Mouse (Mus musculus): ENCODE data around the gene Gm9857. TPM values are rescaled to one million over a fixed set of nuclear protein-coding genes. Genes with fewer than 3 reads are reported as not detected.

Gene Gm9857
- polyA plus RNA-seq, 1 experiment from 2014 or later = not detected

DNA sequence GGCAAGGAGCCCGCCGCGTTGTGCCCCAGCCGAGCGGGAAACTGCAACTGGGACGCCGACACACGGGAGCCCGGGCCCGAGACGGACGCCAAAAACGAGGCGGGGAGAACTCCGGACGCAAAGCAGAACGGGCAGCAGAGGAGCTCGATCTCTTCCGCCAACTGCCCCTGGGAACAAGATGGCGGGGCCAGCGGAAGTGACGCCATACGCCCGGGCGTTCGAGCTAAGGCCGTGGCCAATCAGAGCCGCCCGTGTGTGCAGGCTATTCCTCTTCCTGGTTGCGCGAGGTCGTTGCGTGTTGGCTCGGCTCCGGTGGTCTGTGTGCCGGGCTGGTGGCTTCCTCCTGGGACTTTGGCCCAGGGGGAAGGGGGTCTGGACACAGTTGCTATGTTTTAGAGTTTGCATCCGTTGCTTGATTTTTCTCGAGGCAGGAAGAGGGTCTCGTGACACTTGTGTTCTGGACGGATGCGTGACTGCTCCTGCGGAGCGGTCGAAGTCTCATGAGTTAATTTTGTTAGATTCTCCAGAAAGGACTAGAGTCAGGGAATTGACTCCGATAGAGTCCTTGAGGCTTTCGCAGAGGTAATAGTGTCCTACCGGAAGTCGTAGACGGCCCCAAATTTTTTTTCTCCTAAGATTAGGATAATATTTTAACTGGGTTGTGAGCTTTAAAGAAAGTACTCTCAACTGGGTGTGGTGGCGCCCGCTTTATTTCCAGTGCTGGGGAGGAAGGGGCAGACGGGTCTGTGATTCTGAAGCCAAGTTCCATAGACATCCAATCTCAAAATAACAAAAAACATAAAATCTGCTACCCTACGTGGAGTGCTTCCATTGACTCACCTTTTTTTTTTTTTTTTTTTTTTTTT lies 28.5 kb downstream of the Gm9857 start, which contains the start of gene Prpf38b:
Prpf38b (minus strand) TSS at position 180 of the 866 bp plus-strand sequence.
- peak; percentile 99 for ATAC-seq
- WGBS = 1% methylated on average over 53 of the region's 53 CpGs
- H3K27me3 ChIP-seq (replicated peaks; ENCODE audit: control insufficient read depth, insufficient read depth, low read length) = no peaks in the 10 kb centered on the region

DNA sequence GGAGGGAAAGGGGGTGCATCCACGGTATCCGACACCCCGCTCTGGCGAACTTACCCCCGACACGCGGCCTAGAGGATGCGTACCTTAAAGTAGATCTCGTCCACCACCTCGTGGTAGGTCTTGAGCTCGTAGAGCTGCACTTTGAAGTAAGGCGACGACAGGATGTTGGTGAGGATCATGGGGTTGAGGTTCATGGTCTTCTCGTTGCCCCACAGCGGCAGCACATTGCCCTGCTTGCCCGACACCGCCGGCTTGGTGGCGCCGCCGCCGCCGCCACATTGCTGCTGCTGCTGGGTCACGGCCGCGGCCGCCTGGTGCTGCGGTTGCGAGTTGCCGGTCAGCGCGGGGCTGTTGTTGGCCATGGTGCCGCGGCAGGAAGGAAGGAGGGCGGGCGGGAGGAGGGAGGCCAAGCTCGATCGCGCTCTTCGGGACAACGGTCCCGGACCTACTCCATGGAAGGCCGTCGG lies 29.1 kb downstream of the Gm9857 start:
- peak overlapping the region; percentile 97 for H3K9ac ChIP-seq (ENCODE audit: low read depth, low read length)
- no peaks in the 10 kb centered on the region for H3K27me3 ChIP-seq (replicated peaks; ENCODE audit: control insufficient read depth, insufficient read depth, low read length)
- peak overlapping the region; percentile 94 for H3K4me3 ChIP-seq (ENCODE audit: low read length)
- H3K4me2 ChIP-seq (ENCODE audit: low read depth, low read length) = peak overlapping the region; percentile 74
- H3K27ac ChIP-seq (ENCODE audit: low read length) = peak overlapping the region; percentile 100
- H3K9me3 ChIP-seq (ENCODE audit: control insufficient read depth, low read length) = no peaks in the 10 kb centered on the region
- H3K36me3 ChIP-seq (ENCODE audit: control insufficient read depth, insufficient read depth, low read length) = 0 out of 2 replicates have a peak, but pooled peaks cover 8% of the 10 kb centered on the region
- peak; percentile 92 for ATAC-seq
- under 1% methylated on average over 44 of the region's 44 CpGs for WGBS
- H3K4me1 ChIP-seq (ENCODE audit: control insufficient read depth, insufficient read depth, low read length) = peaks cover 8% of the 10 kb centered on the region

More for the DNA sequence above, 28.5 kb downstream of the Gm9857 start, which contains the start of gene Prpf38b:
- Histone ChIP-seq H3K4me3 (ENCODE audit: low read length) (peak within 1 kb of the TSS; percentile 94), H3K9ac (ENCODE audit: low read depth, low read length) (peak within 1 kb of the TSS; percentile 97), H3K9me3 (ENCODE audit: control insufficient read depth, low read length) (no peaks in the 10 kb centered on the region), H3K4me1 (ENCODE audit: control insufficient read depth, insufficient read depth, low read length) (peaks cover 8% of the 10 kb centered on the region), H3K27ac (ENCODE audit: low read length) (peak within 1 kb of the TSS; percentile 100), H3K4me2 (ENCODE audit: low read depth, low read length) (peak within 1 kb of the TSS; percentile 74), H3K36me3 (ENCODE audit: control insufficient read depth, insufficient read depth, low read length) (0 out of 2 replicates have a peak, but pooled peaks cover 8% of the 10 kb centered on the region)

DNA sequence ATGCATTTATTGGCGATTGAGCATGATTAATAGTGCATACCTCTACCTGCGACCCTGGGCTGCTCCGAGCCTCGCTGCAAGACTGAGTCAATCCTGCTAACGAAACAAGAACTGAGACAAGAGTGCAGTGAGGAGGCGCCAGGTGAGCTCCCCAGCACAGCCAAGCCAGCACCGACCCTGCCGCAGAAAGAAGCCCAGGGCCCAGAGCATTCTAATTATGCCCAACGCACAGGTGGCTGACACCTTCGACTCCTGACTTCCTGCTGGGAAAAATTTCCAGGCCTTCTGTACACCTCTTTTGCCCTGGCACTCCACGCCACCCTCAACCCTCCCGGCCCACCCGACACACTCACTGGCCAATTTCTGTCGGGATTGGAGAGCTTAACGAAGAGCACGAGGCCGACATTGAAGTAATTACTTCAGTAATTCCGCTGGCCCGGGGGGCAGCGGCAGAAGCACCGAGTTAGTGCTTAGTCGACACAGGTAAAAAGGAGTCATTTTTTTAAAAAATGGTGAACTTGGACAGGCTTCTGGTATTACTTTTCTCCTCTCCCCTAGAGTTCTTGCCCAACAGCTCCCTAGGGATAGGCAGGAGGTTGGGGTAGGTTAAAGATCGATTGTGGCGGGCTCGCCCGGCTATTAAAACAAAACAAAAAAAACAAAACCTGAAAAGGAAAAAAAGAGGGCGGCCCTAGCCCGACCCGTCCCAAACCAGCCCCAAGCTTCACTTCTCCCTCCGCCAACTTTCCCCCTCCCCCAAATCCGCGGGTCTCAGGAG lies 29.8 kb downstream of the Gm9857 start:
- WGBS = 1% methylated on average over 32 of the region's 32 CpGs

DNA sequence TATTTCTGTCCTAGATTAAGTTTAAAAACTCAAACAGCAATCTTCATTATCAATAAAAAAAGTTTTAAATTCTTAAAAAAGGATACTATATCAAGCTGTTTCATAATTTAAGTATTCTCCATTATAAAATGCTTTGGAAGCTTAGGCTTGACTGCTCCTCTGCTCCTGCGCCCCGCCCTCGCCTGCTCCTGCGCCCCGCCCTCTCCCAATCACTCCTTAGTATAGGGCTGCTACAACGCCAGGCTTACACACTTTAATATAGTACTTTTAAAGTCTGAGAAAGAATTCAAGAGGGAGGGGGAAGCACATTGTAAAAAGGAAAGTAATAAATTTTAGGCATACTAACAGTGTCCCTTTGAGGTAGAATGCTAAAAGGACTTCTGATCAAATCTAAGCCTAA lies 37.3 kb downstream of the Gm9857 start:
- no peaks in the 10 kb centered on the region for H3K27me3 ChIP-seq (replicated peaks; ENCODE audit: control insufficient read depth, insufficient read depth, low read length)
- H3K4me1 ChIP-seq (ENCODE audit: control insufficient read depth, insufficient read depth, low read length) = no peaks in the 10 kb centered on the region
- peaks cover 19% of the 10 kb centered on the region for H3K36me3 ChIP-seq (ENCODE audit: control insufficient read depth, insufficient read depth, low read length)
- H3K9ac ChIP-seq (ENCODE audit: low read depth, low read length) = no peak overlapping the region
- 86% methylated on average over 6 of the region's 6 CpGs for WGBS
- no peak overlapping the region for H3K4me2 ChIP-seq (ENCODE audit: low read depth, low read length)
- H3K27ac ChIP-seq (ENCODE audit: low read length) = no peak overlapping the region
- H3K9me3 ChIP-seq (ENCODE audit: control insufficient read depth, low read length) = no peaks in the 10 kb centered on the region
- H3K4me3 ChIP-seq (ENCODE audit: low read length) = no peak overlapping the region
- no peak for ATAC-seq

More for the DNA sequence above, 29.8 kb downstream of the Gm9857 start:
- Histone ChIP-seq H3K4me2 (ENCODE audit: low read depth, low read length) (peak overlapping the region; percentile 74), H3K9me3 (ENCODE audit: control insufficient read depth, low read length) (no peaks in the 10 kb centered on the region), H3K27ac (ENCODE audit: low read length) (peak overlapping the region; percentile 100), H3K36me3 (ENCODE audit: control insufficient read depth, insufficient read depth, low read length) (0 out of 2 replicates have a peak, but pooled peaks cover 9% of the 10 kb centered on the region), H3K4me3 (ENCODE audit: low read length) (peak overlapping the region; percentile 94), H3K9ac (ENCODE audit: low read depth, low read length) (peak overlapping the region; percentile 97), H3K4me1 (ENCODE audit: control insufficient read depth, insufficient read depth, low read length) (peaks cover 8% of the 10 kb centered on the region), H3K27me3 (replicated peaks; ENCODE audit: control insufficient read depth, insufficient read depth, low read length) (no peaks in the 10 kb centered on the region)
- no peak for ATAC-seq

DNA sequence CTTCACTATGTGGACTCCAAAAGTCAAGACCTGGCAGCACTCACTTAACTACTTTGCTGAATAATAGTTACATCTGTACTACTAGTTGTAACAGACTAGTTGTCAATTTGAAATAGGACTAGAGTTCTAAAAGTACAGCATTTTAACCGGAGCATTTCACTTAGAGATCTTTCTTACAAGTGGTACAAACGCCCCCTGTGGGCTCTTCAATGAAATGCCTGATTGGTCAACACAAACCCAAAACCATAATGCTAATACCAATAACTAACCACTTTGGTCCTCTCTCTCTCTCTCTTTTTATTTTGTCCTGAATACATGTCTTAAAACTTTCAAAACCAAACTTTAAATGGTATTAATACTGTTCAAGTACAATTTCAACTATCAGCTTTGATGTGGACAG lies 38.2 kb downstream of the Gm9857 start:
- Histone ChIP-seq H3K9me3 (ENCODE audit: control insufficient read depth, low read length) (no peaks in the 10 kb centered on the region), H3K4me3 (ENCODE audit: low read length) (no peak overlapping the region), H3K4me1 (ENCODE audit: control insufficient read depth, insufficient read depth, low read length) (no peaks in the 10 kb centered on the region), H3K9ac (ENCODE audit: low read depth, low read length) (no peak overlapping the region), H3K27me3 (replicated peaks; ENCODE audit: control insufficient read depth, insufficient read depth, low read length) (no peaks in the 10 kb centered on the region), H3K36me3 (ENCODE audit: control insufficient read depth, insufficient read depth, low read length) (peaks cover 16% of the 10 kb centered on the region), H3K27ac (ENCODE audit: low read length) (no peak overlapping the region), H3K4me2 (ENCODE audit: low read depth, low read length) (no peak overlapping the region)
- no peak for ATAC-seq
- WGBS = 59% methylated on average over 2 of the region's 2 CpGs

DNA sequence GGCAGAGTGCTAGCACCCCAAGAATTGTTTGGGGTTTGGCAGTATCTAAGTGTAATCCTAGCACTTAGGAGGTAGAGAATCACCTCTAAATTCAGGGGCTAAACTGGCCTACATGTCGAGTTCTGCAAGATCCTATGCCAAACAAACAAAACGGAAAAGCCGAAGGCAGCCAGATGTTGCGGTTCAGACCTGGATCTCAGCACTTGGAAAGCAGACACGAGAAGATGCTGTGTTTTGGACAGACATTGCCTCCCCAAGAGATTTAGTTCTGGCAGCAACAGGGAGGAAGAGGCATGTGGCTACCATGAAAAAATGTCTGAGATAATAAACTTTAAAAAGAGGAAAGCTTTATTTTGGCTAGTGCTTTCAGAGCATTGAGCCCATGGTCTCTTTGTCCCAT lies 39.6 kb downstream of the Gm9857 start:
- Histone ChIP-seq H3K4me2 (ENCODE audit: low read depth, low read length) (no peak overlapping the region), H3K4me3 (ENCODE audit: low read length) (no peak overlapping the region), H3K4me1 (ENCODE audit: control insufficient read depth, insufficient read depth, low read length) (no peaks in the 10 kb centered on the region), H3K27ac (ENCODE audit: low read length) (no peak overlapping the region), H3K9ac (ENCODE audit: low read depth, low read length) (no peak overlapping the region), H3K27me3 (replicated peaks; ENCODE audit: control insufficient read depth, insufficient read depth, low read length) (no peaks in the 10 kb centered on the region), H3K9me3 (ENCODE audit: control insufficient read depth, low read length) (no peaks in the 10 kb centered on the region), H3K36me3 (ENCODE audit: control insufficient read depth, insufficient read depth, low read length) (peaks cover 15% of the 10 kb centered on the region)
- ATAC-seq = no peak
- 81% methylated on average over 5 of the region's 5 CpGs for WGBS

DNA sequence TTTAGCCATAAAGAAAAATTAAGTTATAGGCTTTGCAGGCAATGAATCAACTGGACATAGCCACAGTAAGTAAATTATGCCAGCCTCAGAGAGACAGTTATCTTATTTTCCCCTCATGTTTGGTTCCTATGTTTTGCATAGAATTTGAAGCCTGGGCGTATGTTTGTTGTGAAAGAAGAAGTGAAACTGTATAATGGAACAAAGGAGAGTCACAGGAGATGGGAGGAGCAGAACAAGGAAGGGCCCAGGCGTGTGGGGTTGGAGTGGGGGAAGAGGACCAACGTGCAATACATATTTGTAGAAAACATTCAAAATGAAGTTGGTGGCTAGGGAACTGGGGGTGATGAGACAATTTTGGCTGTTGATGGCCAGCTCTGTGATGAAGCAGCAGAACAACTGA lies 40.1 kb downstream of the Gm9857 start:
- H3K27ac ChIP-seq (ENCODE audit: low read length) = no peak overlapping the region
- H3K4me1 ChIP-seq (ENCODE audit: control insufficient read depth, insufficient read depth, low read length) = no peaks in the 10 kb centered on the region
- ATAC-seq = no peak
- no peak overlapping the region for H3K4me3 ChIP-seq (ENCODE audit: low read length)
- WGBS = 92% methylated on average over 3 of the region's 3 CpGs
- H3K4me2 ChIP-seq (ENCODE audit: low read depth, low read length) = no peak overlapping the region
- H3K9me3 ChIP-seq (ENCODE audit: control insufficient read depth, low read length) = no peaks in the 10 kb centered on the region
- no peak overlapping the region for H3K9ac ChIP-seq (ENCODE audit: low read depth, low read length)
- peaks cover 13% of the 10 kb centered on the region for H3K36me3 ChIP-seq (ENCODE audit: control insufficient read depth, insufficient read depth, low read length)
- no peaks in the 10 kb centered on the region for H3K27me3 ChIP-seq (replicated peaks; ENCODE audit: control insufficient read depth, insufficient read depth, low read length)

DNA sequence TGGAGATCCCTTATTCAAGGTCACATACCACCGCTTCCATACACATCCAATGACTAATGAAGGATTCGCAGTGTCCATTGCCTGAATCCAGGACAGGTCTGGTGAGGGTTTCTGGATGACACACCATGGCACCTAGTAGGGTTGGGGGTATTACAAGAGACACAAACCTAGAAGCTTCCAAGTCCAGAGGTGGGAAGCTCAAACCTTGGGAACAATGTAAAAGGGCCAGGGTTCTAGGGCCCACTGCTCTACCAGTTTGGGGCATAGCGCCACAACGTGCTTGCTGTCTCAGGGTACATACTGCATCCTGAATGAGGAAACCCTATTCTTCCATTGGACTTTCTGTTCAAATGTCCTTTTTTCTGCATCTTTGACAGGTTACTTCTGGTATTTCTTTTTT lies 41.6 kb downstream of the Gm9857 start:
- Histone ChIP-seq H3K9ac (ENCODE audit: low read depth, low read length) (no peak overlapping the region), H3K27ac (ENCODE audit: low read length) (no peak overlapping the region), H3K9me3 (ENCODE audit: control insufficient read depth, low read length) (no peaks in the 10 kb centered on the region), H3K4me1 (ENCODE audit: control insufficient read depth, insufficient read depth, low read length) (no peaks in the 10 kb centered on the region), H3K4me3 (ENCODE audit: low read length) (no peak overlapping the region), H3K4me2 (ENCODE audit: low read depth, low read length) (no peak overlapping the region), H3K27me3 (replicated peaks; ENCODE audit: control insufficient read depth, insufficient read depth, low read length) (no peaks in the 10 kb centered on the region), H3K36me3 (ENCODE audit: control insufficient read depth, insufficient read depth, low read length) (peaks cover under 1% of the 10 kb centered on the region; the same call in 1 of the 2 replicates)
- WGBS = 91% methylated on average over 4 of the region's 4 CpGs
- ATAC-seq = no peak

DNA sequence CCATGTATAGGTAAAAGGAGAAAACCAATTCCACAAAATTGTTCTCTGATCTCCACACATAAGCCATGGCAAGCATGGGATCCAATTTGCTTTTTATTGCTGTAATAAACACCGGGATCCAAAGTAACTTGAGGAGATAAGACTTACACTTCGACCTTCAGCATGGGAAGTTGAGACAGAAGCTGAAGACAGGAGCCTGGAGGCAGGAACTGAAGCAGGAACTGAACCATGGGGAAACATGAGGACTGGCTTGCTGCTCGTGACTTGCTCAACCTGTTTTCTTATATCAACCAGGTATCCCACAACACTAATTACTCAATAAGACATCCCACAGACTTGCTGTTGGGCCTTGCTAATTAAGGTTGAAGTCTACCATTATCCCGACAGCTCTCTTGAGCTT lies 47.3 kb downstream of the Gm9857 start:
- H3K9me3 ChIP-seq (ENCODE audit: control insufficient read depth, low read length) = no peaks in the 10 kb centered on the region
- 0 out of 2 replicates have a peak overlapping the region, but pooled peaks have one; percentile 39 for H3K27ac ChIP-seq (ENCODE audit: low read length)
- no peak overlapping the region for H3K4me2 ChIP-seq (ENCODE audit: low read depth, low read length)
- peak; percentile 92 for ATAC-seq
- no peak overlapping the region for H3K9ac ChIP-seq (ENCODE audit: low read depth, low read length)
- H3K36me3 ChIP-seq (ENCODE audit: control insufficient read depth, insufficient read depth, low read length) = no peaks in the 10 kb centered on the region
- H3K4me1 ChIP-seq (ENCODE audit: control insufficient read depth, insufficient read depth, low read length) = no peaks in the 10 kb centered on the region
- 44% methylated on average over 4 of the region's 4 CpGs for WGBS
- no peak overlapping the region for H3K4me3 ChIP-seq (ENCODE audit: low read length)
- no peaks in the 10 kb centered on the region for H3K27me3 ChIP-seq (replicated peaks; ENCODE audit: control insufficient read depth, insufficient read depth, low read length)

All from intestine, embryonic 16.5 days (tissue).